Mouse (Mus musculus): ENCODE results near the gene Lrp6.

The Lrp6 gene

DNA sequence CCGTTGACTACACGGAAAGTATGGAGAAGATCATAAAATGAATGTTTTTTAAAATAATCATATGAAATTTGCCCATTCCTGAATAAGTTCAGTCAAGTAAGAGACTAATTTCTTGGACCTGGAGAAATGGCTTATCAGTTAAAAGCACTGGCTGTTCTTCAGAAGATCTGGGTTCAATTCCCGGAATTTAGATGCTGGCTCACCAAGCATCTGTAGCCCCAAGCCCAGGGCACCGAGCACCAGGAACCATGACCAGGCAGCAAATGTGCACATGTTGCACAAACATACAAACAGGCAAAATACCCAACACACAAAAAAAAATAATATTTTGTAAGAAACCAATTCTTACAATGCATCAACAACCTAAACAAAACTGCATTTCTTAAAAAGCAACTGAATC is 37.4 kb downstream of the Lrp6 start:
- DNase-seq (ENCODE audit: low read depth), result no peak

DNA sequence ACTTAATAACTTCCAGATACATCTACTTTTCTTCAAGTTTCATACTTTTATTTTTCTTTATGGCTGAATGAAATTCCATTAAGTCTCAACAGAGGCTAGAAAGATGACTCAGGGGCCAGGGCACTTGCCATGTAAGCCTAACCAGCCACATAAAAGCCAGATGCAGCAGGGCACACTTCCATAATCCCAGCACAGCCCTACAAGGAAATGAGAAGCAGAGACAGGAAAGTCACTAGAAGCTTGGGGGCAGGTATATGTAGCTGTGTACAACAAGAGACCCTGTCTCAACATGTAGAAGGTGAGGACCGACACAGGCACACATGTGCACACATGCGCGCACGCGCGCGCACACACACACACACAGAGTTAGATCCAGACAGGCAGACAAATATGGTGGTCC is 38.4 kb downstream of the Lrp6 start:
- DNase-seq (ENCODE audit: low read depth), result no peak

DNA sequence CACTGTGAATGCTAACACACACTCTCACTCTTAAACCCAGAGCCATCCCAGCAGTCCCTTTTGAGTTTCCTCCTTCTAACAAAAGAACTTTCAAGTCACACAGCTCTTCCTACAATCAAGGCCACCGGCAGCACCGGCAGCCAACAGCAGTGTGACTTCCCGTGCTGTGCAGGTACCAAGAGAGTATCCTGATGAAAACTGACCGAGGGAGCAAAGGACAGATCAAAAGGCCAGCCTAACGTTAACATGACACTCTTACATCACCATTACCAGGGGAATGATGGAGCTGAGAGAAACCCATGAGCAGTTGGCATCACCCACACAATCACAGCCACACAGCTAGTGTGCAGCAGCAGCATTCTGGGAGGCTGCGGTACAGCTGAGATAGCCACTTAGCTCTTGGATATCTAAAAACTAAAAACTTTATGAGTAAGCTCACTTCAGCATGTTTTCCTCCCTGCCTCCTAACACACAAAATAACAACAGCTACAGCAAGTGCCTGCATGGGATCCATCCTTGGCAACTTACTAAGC is 39.1 kb downstream of the Lrp6 start:
- DNase-seq (ENCODE audit: low read depth), result no peak

DNA sequence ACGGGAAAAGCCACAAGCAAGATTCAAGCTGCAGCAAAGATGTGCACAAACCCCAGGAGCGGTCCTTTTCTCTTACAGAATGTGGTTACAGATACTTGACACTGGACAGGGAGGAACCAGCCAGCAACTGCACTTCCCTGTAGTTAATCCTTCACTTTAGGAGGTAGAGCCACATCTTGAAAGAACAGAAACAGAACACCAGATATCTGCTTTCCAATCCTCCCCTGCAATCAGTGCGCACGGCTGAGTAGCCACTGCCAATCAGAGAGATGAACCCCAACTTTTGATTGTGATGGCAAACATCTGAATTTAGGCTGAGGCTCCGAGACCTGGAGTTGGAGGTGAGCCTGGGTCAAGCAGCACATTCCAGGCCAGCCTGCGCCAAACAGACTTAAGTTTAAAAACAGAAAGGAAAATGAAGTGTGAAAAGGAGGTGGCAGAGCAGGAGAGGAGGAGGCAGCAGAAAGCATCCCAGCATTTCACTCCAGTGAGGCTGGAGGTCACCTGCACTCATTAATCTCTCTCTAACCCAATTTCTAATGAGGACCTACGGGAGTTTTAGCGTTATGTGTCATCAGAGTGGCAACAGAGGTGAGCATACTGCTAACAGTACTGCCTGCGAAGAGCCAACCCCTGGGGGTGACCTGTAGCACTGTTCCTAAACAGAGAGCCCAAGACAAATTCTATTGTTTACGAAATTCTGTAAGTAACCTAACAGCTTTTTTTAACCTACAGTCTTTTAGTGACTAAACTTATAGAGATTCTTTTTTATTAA is 39.8 kb downstream of the Lrp6 start:
- DNase-seq (ENCODE audit: low read depth), result no peak

DNA sequence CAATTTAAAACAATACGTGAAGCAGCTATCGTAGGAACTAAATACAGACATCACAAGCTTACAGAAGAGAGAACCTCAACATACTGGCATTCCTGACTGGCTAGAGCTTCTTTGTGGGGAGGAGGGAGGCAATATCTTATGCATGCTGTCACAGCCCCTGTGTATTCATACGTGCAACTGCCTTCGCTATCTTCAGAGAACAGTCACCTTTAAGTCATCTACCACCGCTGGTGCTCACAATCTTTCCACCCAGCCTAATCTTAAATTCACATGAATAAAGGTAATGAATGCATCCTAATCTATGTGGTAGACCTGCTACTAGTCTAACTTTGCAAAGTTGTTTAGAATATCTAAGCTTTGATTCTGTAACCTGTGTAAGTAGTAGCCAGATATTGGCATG is 40.5 kb downstream of the Lrp6 start:
- DNase-seq (ENCODE audit: low read depth), result no peak

DNA sequence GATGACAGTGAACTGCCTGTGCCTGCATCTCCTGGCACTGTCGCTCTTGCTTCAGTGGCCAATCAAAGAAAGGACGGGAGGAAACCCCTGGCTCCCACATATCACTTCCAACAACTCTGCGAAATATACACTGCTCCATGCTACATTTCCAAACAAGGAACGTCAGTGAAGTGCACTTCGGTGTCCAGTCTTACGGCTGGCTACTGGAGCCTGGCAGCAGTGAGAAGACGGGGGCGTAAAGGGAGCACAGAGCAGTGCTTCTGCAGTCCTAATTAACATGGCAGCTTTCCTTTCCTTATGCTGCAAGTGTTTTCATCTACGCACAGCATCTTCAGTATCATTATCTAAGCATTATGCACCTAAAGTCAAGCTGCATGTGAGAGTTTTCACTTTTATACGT is 45.4 kb downstream of the Lrp6 start:
- no peak for DNase-seq (ENCODE audit: low read depth)

DNA sequence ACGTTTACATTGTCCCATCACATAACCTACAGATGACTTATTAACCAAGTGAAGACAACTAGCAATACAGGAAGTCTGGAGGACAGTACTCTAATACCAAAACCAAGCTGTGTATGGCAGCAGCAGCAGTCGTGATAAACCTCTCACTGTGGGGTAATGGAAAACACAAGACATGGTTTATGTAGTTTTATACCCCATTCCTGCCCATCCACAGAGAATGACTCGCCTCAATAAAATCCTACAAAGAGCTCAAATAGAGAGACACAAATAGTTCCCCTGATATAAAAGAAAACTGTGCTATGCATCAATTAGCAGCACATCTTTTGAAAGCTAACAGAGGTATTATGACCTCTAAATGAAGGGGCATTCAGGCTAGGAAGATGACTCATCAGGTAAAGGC is 45.9 kb downstream of the Lrp6 start:
- DNase-seq (ENCODE audit: low read depth), result no peak

DNA sequence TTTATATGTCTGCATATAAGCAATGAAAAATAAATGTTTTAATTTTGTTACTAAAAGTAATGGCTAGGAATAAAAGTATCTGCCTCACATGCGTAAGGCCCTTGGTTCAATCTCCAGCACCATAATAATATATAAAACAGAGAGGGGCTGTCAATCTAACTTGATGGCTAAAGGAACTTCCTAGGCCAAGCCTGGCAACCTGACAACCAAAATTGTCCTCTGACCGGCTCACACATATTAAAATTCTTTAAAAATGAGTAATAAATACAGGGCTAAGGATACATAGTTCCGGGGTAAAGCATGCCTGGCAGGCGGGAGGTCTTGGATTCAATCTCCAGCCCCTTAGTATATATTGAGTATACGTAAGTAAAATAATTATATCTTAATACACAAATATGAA is 48.3 kb downstream of the Lrp6 start:
- no peak for DNase-seq (ENCODE audit: low read depth)

DNA sequence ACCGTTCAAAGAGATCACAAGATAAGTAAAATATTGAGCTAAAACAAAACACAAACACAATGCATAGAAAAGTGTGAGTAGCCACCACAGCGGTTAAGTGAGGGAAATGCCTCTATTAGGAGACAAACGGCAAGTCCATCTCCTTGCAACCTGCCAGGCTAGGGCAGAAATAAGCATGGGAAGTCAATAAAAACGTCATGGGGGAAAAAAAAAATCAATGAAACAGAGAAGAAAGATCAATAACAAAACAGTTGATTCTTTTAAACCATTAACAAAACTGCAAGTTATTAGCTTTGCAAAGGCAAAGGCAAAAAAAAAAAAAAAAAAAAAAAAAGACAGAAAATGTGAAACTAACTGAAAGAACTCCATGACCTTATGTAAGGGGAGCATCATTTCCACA is 49.6 kb downstream of the Lrp6 start:
- DNase-seq (ENCODE audit: low read depth), result no peak

DNA sequence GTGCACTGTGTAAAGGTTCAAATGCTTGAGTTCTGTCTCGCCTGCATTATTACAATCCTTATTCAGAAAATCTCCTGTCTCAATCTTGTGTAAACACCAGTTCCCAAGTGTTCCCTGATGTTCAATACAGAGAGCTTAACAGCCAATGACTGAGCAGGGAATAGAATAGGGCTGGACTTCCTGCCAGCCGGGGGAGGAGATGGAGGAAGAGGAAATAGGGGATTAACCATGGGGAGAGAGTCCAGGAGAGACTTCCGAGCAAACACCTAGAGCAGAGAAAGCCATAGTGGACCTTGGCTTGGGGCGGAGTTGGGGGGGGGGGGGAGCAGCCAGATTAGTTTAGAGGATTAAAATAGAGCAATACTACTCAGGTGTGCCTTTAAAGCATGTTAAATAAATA is 51.3 kb downstream of the Lrp6 start:
- DNase-seq (ENCODE audit: low read depth), result no peak

DNA sequence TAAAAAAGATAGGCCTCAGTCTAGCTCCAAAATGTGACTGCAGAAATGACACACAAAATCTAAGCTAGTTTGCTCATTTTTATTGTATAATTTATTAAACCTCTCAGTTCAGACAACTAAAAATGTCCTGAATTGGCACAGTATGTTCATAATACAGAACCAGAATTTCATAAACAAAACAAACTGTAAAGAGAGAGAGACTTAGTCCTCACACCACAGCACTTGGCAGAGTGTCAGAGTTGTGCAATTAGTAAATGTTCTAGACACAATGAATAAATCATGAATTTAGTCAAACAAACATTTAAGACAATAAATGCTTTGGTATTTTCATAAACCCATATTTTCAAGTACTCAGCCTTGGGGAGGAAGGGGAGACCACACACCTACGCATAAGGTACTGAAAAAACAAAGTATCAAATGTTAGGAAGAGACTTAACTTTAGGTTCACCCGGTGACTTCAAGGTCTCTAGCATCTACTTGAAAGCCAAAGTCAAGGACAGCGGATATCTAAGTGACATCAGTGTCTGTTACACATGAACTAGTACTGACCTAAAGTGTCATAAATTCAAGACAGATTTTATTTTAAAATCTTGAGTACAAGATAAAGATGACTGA is 52.8 kb downstream of the Lrp6 start:
- DNase-seq (ENCODE audit: low read depth), result no peak

DNA sequence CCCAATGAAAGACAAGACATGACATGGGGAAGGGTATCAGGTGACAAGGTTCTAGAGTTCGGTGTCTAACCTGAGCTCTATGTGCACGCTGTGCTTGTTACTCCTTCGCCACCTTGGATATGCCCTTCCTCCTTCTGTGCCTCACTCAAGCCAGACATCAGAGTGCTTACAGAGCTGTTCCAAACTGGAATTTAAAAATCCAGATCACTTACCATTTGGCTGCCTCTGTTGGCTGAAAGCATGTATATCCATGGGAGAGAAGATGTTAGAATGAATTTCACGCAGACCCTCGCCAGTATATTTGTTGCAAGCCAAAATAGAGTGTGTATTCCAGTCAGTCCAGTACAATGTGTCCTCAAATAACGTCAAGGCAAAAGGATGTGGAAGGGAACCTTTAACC is 53.8 kb downstream of the Lrp6 start:
- DNase-seq (ENCODE audit: low read depth), result no peak

DNA sequence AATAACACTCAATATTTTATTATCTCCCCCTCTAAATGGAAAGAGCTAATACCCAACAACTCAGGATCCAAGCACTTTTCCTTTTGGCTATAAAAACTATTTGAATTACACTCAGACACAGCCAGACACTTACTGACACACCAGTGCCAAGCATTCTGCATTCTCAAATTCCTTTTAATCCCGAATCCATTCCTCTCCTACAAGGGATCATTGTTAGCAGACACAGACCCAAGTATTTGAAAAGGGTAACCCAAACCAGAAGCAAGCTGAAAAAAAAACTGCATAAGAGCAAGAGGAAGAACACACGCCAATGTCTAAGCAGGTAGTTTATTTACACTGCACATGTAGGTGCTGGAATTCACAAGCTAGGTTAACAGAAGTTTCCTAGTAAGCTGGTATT is 54.3 kb downstream of the Lrp6 start:
- no peak for DNase-seq (ENCODE audit: low read depth)

DNA sequence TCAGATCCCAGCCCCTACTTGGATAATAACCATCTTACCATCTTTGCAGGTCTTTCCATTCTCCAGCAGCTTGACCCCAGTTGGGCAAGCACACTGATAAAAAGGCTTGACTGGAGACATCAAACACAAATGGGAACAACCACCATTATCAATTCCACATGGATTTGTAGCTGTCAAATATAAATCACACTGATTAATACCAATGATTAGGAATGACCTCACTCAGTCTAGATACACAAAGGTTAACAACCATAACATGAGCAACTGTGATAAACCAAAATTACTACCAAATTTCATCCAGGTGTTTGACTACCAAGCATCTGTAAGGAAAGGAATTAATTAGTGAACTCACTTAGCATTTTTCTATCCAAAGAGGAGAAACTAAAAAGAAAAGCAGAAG is 55.6 kb downstream of the Lrp6 start:
- no peak for DNase-seq (ENCODE audit: low read depth)

DNA sequence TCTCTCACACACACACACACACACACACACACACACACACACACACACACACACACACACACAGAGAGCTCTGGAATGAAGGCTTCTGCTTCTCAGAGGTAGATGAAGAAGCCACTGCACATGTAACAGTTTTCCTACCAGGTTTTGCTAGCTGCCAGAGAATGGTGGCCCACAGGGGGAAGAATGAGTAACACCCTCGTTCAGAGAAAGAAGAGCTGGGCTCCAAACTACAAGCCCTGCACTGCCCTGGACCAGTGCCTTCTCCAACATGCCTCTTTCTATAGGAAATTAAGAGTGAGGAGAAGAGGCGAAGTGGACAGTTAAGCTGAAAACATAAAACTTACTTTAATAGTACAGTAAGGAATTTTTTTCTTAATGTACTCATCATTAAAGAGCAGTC is 56.5 kb downstream of the Lrp6 start:
- DNase-seq (ENCODE audit: low read depth), result no peak

DNA sequence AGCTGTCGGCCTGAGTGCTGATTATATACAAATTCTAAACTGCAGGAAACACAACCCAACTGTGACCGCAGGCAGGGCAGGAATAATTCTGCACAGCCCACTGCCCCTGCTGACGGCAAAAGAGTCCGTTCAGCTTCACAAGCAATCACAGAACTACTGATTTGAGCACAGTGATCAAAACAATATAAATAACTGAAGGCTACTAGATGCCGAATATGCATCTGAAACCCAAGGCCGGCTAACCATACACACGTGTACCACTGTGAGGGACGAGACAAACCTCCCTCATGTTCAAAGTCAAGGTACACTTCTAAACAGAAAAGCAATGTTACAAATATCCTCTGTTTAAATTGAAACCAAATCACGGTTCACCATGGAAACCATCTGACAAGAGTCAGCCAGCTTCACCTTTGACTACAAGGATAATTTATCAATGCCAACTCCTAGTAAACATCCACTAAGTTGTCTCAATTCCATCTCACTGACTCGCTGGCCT is 57.0 kb downstream of the Lrp6 start:
- DNase-seq (ENCODE audit: low read depth), result no peak

DNA sequence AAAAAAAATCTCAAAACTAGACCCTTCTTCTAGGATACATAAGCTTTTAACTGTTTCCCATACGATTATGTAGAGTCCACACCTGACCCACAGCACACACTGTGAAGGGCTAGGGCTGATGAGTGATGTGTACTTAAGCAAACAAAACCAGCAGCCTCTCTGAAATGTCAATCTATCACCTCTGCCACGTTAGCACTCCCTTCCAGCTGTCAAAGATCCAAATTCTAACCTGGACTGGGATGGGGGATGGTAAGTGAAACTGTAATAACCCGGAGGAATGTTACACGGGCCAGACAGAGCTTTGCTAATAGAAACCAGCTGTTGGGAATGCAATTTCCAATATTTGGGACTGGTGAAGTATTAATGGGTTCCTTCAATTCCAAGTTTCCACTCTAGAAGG is 61.9 kb downstream of the Lrp6 start:
- DNase-seq (ENCODE audit: low read depth), result no peak

DNA sequence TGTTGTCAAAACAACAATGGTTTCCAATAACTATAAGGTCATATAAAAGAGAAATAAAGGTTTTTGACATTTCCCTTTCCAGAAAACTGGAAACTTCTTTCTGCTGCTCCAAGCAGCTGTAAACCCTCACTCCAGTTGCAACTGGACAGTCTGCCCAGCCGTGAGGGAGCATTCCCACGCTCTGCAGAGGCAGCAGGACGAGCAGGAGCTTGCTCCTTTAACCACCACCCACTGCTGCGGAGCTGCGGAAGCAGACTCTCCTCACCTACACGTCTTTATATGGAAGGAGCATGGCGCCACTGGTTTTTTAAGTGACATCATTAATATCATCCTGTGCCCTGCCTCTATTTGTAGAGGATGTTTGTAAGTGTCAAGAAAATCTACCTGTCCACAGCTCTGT is 64.4 kb downstream of the Lrp6 start:
- no peak for DNase-seq (ENCODE audit: low read depth)

DNA sequence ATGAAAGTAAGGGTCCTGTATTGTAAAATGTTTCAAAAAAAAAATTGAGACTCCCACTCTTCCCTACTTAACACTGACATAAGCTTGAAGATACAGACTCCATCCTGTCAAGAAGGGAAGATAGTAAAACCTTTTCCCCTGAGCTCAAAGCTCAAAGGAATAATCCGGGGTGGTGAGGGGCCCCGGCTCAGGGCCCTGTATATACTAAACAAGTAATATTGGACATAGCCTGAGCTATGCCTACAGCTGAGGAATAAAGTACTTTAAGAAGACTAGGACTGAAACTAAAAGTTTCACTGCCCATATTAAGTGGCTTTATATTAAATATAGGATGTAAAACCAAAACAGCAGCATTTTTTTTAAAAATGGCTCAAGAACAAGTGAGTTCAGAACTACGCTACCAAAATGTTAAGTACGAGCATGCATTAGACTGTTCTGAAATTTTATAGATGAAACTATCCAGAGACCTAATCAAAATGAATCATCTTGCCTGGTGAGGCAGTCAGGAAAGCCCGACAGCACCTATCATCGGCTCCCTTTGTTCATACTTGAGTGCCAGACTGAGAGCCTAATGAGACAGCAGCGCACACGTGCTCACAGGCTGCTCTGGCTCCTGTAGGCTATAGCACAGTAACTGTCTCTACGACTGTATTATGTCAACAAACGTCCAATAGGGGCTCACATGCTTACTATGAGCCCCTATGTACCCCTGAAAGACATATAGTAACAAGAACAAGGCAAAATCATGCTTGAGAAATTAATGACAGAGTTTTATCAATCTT is 66.2 kb downstream of the Lrp6 start:
- DNase-seq (ENCODE audit: low read depth), result no peak

DNA sequence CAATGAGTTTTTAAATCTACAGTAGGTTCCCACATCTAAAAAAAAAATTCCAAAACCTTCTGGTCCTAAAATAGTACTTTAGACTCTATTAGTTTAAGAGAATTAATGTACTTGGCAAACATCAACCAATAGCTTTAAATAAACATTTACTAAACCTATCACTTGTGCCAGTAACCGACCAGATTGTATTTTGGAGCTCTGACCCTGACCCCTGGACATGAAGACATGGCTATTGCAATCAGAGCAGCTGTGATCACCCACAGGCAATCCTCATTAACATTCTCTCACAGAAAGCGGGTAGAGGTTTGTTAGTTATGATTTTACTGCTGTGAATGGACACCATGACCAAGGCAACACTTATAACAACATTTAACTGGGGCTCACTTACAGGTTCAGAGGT is 67.7 kb downstream of the Lrp6 start:
- DNase-seq (ENCODE audit: low read depth), result no peak

DNA sequence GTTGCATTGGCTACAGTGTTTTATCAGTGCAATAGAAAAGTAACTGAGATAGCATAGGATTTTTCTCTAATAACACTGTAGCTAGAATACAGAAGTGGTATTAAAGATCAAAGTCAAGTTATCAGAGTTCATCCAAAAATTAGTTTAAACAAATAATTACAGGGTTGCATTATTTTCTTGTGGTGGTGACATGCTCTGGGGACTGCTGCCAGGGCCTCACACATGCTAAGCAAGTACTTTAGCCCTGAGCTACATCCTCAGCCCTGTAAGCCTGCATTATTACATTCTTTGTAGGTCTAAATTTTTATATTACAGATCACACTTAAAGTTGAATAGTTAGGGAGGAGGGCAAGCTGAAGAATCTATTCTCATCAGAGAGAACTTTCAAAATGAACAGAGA is 68.2 kb downstream of the Lrp6 start:
- no peak for DNase-seq (ENCODE audit: low read depth)

DNA sequence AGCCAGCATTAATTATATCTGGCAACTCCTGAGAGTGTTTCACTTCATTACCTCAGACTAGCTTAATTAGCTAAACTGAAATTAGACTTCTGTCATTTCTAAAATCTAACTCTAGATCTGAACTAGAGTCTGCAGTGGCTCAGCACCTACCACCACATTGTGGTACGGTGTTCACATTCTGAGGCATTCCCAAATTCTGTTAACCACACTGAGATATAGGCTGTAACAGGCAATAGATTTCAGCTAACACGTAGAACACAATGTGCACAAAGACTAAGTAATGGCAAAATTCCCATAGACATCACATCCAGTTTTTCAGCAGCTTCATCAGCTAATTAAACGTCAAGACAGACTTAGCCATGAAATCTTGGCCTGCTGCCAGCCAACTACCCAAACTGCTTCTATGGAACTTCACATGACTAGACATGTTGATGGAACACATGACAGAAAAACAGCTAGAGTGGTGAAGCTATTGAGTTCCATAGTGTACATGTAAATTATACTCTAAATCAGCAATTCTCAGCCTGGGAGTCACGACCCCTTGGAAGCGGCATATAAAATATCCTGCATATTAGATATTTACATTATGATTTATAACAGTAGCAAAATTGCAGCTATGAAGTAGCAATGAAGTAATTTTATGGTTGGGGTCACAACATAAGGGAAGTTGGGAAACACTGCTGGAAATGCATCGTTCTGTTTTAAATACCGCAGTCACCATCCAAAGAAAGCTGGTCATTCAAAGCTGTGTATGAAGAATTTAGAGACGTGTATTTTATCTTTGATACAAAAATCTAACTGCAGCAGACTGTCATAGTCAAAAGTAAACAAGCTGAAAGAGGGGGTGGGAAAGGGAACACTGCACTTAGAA is 71.7 kb downstream of the Lrp6 start:
- DNase-seq (ENCODE audit: low read depth), result no peak

Measured in naive thymus-derived CD4-positive, alpha-beta T cell, adult 2 months (primary cell).